Mouse (Mus musculus): Measurements from ENCODE around the gene Ppp2r5e.
A peak's percentile ranks its signal among the peaks of the same experiment; 100 is the strongest.

Ppp2r5e gene

DNA sequence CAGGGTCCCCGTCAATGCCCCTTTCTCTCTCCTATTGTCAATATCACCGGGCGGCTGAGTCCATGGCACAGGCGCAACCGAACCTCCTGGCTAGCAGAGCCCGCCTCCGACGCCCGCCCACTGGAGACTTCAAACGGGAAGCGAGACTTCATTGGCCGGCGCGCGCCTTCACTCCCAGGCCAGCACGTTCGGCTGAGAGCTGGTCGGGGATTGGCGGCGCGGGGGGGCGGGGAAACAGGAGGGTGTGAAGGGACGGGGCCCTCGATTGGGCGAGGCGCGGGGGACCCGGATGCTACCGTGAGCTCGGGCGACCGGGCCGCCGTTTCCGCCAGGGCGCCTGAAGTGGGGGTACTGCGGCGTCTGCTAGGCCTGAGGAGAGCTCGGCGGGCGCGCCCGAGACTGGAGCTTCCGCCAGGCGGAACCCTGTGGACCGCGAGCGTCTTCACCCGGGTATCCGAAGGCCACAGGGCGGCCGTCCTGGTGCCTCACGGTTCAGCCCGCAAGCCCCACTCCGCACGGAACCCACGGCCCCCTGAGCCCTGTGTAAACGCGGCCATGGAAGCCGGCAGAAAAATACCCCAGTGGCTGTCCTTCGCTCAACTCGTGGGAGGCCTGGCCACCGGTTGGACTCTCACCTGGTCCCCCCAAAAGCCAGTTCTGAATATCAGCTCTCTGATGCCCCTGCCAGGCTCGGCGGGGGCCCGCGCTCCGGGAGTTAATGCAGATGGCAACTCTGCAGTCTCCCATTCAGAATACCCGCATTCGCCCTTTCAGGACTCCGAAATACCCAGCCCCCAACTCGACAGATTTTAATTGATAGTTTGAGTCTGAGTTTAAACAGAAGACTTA is at the start of gene Ppp2r5e:
Gene Ppp2r5e, minus strand, starts transcription at position 92 of the 849 bp plus-strand sequence.
- DNase-seq (ENCODE audit: low read depth, low spot score), result peak; percentile 99

DNA sequence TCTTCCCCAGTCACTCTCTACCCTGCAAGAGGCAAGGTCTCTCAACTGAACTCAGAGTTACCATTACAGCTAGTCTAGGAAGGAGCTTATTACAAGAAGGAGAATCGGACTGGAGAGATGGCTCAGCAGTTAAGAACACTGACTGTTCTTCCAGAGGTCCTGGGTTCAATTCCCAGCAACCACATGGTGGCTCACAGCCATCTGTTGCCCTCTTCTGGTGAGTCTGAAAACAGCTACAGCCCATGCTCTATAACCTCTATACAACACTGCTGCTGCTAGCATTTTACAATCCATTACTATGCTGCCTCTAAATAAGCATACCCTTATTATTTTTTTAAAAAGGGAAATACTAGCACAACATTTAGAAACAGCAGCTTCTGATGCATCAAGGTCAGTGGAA is 49.7 kb upstream of the Ppp2r5e start:
- DNase-seq (ENCODE audit: low read depth, low spot score), result peak; percentile 6

DNA sequence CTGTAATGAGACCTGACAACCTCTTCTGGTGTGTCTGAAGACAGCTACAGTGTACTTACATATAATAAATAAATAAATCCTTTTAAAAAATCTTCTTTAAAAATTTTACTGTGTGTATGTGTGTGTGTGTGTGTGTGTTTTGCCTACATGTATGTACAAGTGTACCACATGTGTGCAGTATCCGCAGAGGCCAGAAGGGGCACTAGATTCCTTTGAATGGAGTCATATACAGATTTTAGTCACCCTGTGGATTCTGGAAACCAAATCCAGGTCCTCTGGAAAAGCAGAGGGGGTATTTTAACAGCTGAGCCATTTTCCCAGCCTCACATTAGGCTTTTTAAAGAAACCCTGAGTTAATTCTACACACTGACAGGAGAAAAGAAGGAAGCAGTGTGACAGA is 45.7 kb upstream of the Ppp2r5e start:
- no peak for DNase-seq (ENCODE audit: low read depth, low spot score)

DNA sequence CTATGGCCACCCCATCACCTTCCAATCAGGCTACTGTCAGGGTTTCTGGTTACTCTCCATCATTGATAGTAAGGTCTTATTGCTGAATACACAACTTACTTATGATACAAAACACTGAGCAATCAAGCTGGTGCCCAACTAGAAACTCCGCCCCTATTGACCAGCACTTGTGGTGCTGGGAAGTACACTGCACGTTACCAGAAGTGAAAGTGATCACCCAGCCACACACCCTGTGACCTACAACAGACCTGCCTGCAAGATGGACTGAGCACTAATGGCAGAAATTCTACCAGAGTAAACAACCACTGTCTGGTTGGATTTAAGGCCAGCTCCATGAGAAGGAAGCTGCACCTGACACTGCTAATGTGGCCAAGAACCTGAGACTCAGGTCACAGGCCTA is 42.3 kb upstream of the Ppp2r5e start:
- DNase-seq (ENCODE audit: low read depth, low spot score), result no peak

DNA sequence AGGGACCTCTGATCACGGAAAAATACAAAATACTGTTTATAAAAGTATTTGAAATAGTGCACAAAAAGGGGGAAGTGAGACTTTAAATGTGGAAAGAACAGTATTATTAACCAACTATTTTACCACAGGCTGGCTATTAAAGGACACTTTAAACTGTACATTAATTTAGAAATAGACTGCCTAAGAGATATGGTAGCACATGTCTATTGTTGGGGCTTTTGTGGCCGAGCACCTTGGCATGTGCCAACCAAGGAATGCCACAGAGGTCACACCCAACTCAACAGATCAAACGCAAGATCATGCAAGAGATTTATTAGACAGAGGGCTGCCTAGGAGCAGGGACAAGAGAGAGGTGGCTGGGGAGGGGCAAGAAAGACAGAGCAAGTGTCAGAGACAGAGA is 41.1 kb upstream of the Ppp2r5e start:
- DNase-seq (ENCODE audit: low read depth, low spot score), result no peak

DNA sequence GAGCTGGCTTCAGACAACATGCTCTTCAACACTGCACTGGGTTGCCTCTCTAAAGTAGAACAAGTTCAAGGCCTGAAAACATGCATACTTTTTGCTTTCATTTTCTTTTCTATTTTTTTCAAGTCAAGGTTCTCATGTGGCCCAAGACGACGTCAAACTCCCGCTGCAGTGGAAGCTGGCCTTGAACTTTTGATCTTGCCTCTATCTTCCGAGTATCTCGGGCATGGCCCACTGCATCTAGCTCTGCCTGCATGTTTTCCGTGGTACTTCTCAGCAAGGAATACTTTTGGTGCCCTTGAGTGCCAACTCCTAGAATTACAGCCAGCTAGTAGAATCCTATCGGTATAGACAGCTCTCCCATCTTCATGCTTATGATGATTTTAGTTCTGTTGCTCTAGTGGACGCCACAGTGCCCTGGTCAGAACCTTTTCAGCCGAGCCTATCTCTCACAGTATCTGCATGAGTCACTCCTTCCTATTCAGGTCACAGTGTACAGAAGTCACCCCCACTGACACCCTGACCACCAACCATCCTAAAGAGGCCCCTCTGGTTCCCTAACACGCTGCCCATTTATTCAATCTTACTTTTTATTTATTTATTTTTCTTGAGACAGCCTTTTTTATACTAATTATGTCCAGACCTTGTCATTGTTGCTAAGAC is 39.9 kb upstream of the Ppp2r5e start:
- DNase-seq (ENCODE audit: low read depth, low spot score), result no peak

DNA sequence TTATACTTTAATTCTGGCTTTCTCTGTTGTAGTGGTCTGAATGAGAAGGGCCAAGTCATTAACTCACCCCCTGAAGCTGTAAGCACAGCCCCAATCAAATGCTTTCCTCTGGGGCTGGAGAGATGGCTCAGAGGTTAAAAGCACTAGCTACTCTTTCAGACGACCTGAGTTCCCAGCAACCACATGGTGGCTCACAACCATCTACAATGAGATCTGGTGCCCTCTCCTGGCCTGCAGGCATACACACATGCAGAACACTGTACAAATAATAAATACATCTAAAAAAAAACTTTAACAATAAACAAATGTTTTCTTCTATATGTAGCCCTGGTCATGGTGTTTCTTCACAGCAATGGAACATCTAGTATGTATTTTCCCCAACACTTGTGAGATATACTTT is 33.6 kb upstream of the Ppp2r5e start:
- DNase-seq (ENCODE audit: low read depth, low spot score), result no peak

DNA sequence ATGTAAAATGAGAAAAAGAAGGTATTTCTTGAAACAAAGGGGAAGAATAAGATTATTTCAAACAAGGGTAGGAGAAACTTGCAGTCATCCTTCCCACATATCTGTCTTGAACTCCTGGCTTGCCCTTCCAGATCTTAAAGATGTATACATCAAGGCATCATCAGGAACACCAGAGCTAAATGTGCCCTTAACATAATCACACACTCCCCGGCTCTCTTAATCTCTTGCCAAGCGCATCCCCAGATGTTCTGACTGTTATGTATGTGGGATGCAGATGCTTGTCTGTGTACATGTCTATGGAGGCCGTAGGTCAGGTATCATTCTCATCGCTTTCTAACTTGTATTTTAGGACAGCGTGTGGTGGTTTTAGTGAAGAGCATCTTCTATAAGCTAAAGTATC is 27.2 kb upstream of the Ppp2r5e start:
- no peak for DNase-seq (ENCODE audit: low read depth, low spot score)

DNA sequence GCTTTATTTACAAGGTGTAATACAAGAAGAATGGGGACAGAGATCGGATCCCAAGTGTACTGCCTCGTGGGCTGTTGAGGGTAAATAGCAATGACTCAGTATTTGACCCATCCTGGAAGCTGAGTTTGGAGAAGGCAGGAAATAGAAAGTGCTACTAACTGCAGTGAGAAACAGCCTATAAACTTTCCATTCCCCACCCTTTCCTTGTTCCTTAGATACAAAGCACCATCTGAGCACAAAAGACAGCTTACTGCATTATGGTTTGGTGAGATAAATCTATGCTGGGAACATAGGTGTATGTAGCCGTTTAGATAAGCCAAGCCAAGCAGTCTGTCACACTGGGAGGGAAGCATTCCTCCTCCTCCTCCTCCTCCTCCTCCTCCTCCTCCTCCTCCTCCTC is 26.8 kb upstream of the Ppp2r5e start:
- no peak for DNase-seq (ENCODE audit: low read depth, low spot score)

DNA sequence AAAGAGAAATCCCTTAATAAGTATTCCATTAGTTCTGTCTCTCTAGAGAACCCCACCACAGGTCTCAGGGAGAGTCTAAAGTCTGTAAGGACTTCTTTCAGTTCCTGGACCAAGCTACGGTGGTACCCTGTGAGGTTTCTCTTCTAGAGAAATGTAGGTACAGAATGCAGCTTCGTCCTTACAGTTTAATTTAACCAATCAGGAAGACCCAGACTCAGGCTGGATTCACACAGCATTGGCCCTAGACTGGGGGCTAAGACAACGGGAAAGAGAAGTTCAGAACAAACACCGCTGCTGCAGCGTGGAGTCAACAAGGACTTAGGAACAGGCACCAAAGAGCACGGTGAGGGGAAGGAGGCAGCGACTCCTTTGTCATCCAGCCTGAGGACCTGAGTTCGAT is 20.8 kb upstream of the Ppp2r5e start:
- DNase-seq (ENCODE audit: low read depth, low spot score), result no peak

DNA sequence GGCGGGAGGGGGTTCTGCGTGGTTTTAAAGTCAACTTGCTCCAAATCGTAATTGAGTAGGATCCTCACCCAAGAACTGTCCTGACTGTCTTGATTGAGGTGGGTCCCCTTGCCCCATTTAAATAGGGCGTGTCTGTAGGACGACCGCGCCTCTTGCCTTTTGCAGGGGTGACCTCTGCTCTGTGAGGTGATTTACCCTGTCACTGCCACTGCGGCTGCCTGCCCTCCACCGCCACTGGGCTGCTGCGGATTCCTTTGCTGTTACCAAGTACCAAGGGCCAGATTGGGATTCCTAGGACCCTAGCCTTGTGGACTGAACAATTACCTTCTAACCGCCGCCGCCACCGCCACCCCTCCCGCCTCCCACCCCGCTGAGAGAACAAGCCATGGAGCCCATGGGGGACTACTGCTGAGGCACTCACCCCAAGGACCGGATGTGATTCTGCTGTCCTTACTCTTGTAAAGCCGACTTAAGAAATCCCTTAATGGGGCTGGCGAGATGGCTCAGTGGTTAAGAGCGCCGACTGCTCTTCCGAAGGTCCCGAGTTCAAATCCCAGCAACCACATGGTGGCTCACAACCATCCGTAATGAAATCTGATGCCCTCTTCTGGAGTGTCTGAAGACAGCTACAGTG is 20.2 kb upstream of the Ppp2r5e start:
- DNase-seq (ENCODE audit: low read depth, low spot score), result no peak

DNA sequence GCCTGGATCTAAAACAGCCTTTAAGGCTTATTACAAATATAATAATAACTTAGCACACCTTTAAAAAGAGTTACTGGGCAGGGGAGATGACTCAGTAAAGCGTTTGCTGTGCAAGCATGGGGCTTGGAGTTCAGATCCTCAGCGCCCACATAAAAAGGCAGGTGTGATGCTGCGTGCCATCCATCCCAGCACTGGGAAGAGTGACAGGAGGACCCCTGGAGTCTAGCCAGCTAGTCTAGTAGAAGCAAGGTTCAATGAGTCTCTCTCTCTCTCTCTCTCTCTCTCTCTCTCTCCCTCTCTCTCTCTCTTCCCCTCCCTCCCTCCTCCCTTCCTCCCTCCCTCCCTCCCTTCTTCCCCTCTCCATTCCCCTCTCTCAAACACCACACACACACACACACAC is 19.5 kb upstream of the Ppp2r5e start:
- no peak for DNase-seq (ENCODE audit: low read depth, low spot score)

DNA sequence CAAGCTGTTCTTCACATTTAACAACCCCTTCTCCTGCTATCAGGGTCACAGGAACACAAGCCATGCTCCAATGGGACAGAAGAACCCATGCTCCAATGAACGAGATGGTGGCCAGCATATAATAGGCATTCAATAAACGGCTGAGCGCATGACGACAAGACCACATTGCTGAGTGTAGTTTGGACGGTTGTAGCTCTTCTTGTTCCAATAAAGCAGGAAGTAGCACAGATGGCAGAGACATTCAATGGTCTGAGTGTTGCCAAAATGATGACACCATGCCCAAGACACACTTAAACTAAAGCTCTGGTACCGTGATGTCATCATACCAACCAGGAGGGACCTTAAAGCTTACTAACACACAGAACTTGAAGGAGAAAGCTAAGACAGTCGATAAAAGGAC is 16.7 kb upstream of the Ppp2r5e start:
- peak; percentile 88 for DNase-seq (ENCODE audit: low read depth, low spot score)

DNA sequence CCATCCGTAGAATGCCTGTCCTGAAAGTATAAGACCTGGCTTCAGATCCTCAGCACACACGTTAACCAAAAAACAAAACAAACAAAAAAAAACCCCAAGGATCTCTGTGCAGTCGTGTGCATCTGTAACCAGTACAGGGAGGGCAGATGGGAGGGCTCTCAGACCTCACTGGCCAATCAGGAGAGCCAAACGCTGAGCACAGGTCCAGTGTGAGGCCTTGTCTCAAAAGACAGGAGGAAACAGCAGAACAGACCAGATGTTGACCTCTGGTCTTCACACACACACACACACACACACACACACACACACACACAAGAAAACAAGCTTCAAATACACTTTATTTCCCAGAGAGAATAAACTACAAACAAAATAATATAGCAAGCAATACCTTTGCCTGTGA is 3.4 kb upstream of the Ppp2r5e start:
- peak; percentile 45 for DNase-seq (ENCODE audit: low read depth, low spot score)

DNA sequence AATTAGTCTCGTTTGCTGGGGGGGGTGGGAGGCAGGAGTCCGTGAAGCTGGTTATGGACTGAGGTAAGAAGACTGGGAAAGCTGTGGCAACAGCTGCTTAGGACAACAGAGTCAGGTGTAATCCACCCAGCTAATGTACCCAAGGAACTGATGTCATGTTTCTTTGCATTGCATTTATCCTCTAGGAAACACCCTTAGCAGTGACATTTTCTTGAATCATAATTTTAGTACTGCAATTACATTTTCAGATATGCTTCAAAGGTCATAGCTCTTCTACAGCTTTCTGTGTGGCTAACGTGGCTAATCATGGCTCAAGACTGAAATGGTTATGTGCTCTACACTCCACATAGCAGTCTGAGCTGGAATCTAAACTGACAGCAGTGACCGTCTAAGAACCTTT is 2.9 kb upstream of the Ppp2r5e start:
- no peak for DNase-seq (ENCODE audit: low read depth, low spot score)

DNA sequence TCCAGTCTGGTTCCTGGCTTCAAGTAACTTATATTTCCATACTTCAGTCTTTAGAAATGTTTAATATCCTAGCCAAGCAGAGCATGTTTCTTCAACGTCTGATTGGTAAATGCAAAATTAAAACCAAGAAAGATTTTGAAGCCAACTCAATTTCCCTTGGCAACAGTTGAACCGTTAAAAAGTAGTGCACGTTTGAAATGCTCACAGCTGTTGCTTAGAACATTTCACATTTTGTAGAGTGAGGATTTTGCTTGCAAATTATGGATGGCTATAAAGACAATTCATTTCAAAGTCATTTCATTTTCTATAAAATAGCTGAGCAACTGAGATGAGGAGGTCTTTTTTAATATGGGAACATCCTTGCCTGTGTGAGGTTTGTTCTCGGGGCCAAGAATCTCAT is 1.7 kb upstream of the Ppp2r5e start:
- DNase-seq (ENCODE audit: low read depth, low spot score), result peak; percentile 63

DNA sequence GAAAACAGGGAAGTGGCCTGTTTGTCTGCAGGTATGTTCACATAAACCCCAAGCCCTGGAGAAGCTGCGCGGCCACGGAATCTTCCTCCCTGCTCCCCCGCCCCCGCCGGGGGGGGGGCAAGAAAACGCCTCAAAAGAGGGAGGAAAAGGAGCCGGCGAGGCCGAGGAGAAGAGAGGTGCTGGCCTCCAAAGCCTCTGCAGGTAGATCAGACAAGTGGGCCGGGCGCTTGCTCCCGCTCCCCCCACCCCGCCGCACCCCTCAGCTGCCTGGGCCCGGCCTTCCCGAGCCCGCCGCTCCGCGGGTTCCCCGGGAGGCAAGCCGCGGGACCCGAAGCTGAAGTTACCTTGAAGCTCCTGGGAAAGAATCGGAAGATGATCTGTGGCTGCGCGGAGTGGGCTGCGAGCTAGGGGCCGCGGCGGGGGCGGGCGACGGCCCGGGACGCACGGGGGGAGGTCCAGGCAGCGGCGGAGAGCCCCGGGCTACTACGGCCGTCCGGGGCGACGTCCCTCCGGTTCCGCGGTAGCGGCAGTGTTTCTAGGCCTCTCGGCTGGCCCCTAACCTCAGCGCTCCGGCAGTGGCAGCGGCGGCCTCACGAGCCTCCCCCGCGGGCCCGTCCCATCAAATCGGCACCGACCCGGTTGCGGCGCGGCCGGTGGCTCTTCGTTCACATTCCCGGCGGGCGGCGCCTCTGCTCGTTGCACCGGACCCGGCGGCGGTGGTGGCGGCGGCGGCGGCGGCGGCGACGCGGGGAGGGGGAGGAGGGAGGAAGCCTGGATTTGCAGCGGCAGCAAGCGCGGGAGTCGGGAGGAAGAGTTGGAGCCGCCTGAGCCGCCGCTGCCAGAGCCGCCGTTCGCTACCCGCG is 523 bp downstream of the Ppp2r5e start:
- DNase-seq (ENCODE audit: low read depth, low spot score), result peak; percentile 43

DNA sequence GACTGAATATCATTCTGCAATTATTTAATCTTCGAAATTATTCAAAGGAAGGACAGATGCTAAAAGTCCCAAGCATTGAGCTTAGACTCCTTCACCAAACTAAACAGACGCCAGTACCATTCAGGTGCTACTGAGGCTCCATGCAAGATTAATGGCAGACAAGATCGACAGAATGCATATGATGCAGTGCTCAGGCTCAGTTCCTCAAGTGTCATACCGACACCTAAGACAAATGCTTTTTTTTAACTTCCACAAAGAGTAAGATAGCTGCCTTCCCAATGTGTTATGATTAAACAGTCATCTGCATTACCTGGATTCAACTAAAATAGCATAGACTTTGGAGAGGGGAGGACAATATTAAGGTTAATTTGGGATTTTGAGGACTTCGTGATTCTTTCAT is 1.6 kb downstream of the Ppp2r5e start:
- DNase-seq (ENCODE audit: low read depth, low spot score), result no peak

DNA sequence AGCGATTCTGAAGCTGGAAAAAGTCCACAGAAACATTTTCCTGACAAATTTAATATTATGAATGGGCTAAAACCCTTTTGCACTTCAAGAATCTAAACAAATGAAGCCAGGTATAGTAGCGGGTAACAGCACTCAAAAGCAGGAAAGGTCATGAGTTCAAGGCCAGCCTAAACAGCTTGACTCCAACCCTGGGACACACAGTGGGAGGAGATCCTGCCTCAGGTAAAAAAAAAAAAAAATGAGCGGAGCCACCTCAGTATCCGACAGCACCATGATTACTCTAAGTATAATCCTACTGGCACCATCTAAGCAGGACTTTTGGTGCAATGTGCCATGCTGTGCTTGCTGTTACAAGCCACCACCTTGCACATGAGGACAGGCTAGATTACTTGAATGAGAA is 2.2 kb downstream of the Ppp2r5e start:
- no peak for DNase-seq (ENCODE audit: low read depth, low spot score)

DNA sequence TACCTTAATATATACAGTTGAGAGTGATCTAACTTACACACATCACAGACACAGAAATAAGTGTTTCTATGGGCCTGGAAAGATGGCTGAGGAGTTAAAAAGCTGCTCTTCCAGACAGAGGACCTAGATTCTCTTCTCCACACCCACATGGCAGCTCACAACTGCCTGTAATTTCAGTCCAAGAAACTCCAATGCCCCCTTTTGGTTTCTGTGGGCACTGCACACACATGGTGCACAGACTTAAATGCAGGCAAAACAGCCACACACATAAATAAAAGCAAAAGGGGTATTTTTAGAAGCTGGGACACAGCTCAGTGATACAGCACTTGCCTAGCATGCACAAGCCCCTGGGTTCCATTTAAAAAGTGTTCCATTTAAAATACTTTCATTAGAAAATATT is 8.5 kb downstream of the Ppp2r5e start:
- DNase-seq (ENCODE audit: low read depth, low spot score), result no peak

DNA sequence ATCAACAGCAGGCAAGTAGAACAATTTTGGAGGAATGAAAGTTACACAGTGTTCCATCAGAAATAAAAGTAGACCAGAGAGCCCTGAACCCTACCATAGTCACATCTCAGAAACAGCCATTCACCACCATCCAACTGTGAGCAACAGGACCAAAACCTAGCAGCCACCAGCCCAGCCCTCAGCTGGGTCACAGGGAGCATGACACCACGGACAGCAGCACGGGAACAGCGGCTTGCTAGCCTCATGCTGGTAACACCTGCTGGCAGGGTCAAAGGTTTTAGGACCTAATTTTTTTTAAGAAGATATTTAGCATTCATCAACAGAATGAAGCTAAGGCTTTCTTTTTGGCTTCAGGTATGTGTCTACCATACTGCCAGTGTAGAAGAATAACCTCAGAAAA is 12.3 kb downstream of the Ppp2r5e start:
- no peak for DNase-seq (ENCODE audit: low read depth, low spot score)

DNA sequence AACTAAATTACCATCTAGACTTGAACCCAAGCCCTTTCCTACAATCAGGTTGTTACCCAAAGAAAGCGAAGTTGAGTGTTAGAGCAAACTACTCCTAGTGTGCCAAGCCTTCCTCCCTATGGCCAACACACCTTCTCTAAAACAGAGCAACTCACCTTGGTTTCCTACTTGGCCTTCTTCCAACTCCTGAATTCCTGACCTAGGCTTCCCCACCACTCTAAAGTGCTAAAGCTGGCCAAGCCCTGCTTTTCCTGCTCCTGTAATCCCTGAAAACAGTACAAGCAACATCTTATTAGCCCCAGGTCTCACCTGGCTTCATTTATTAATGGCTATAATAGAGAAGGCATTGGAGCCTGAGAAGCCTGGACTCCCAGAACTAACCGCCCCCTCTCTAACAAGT is 17.0 kb downstream of the Ppp2r5e start:
- no peak for DNase-seq (ENCODE audit: low read depth, low spot score)

All from brain, adult 2 months (tissue).